Mouse (Mus musculus): ENCODE results near the gene Rybp. TPM values are rescaled to one million over a fixed set of nuclear protein-coding genes. Genes with fewer than 3 reads are reported as not detected.

The Rybp gene
- total RNA-seq, 2 experiments from 2014 or later, result 26.1 to 31.3 TPM

- no peak for DNase-seq (ENCODE audit: low spot score in 2 of 2)
These were observed 94.5 kb downstream of the Rybp start for GRCm38 (mm10) chr6:100192691-100193229.

DNA sequence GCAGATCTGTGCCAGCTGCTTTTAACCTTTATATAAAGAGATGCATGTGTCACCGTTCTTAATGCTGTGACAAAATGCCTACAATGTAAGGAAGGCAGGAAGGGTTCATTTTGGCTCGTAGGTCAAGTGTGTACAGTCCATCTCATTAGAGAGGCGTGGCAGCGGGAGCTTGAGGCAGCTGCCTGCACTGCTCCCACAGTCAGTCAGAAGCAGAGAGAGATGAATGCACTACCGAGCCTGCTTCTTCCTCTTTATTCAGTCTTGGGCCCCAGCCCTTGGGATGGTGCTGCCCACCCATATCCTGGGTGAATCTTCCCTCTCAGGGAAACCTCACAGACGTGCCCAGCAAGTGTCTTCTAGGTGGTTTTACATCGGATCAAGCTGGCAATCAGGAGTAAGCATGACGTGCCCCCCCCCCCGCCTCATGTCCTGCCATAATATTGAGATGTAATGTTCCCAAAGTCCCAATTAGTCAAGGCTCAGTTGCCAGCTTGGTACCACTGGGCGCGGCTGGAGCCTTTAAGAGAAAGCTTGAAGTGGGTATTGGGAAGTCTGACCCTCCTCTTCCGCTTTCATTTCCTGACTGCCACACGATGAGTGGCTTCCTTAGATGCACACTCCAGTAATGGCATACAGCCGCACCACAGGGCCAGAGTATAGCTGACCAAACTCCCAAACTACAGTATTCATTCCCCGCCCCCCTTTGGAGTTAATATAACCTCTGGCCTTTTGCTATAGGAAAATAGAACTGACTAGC, 96.3 kb downstream of the Rybp start:
- no peak for DNase-seq (ENCODE audit: low spot score in 2 of 2)

DNA sequence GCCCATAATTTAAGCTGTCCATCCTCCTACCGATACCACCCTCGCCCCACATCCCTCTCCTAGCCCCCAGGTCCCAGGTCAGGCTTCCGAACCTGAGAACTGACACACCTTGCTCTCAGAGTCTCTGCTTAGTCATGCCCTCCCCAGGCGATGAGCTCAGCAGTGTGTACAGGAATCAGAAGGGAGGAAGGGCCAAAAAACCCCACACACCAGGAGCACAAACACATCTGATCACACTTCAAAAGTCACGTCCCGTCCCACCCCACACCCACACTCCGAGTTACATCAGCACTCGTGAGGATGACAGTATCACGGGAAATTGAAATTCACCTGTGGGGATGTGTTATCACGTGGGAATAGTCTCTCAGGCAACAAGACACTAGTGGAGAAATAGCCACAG, 97.0 kb downstream of the Rybp start:
- no peak for DNase-seq (ENCODE audit: low spot score in 2 of 2)

- no peak for DNase-seq (ENCODE audit: low spot score in 2 of 2)
These were observed 98.2 kb downstream of the Rybp start for GRCm38 (mm10) chr6:100188883-100189743.

DNA sequence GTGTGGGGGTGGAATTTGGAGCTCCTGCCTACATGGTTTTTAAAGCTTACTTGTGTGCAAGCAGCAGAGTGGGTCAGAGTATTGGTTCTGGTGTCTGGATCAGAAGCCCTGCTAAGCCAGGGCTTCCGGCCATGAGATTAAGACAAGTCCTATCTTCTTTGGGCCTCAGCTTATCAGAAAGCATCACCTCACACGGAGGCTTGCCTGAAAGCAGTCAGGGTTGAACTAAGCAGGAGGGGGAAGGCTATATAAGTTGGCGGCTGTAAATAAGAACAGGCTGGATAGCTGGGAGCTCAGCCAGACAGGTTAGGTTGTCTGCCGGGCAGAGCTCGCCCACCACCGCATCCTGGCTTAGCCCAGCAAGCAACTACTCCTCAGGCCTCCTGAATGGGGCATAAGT, 99.5 kb downstream of the Rybp start:
- DNase-seq (ENCODE audit: low spot score in 2 of 2), result no peak

GRCm38 (mm10) chr6:100186789-100187188, 100.5 kb downstream of the Rybp start:
- DNase-seq (ENCODE audit: low spot score in 2 of 2), result no peak

DNA sequence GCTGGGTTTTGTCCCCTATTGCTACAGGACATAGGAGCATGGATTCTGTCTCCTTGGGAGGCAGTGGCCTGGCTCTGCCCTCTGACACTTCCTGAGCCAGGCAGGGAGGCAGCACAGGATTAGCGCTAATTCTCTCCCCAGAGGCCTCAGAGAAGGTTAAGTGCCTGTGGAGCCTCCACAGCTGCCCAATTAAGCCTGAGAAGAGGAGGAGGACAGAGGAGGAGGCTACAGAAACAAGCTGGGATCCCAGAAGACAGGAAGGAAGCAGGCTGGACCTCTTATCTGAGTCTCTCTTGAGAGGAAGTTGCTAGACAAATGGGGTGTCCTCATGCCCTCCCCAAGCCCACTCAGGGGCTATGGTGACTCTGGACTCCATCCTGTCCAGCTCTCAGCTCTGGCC, 101.8 kb downstream of the Rybp start:
- DNase-seq (ENCODE audit: low spot score in 2 of 2), result no peak

DNA sequence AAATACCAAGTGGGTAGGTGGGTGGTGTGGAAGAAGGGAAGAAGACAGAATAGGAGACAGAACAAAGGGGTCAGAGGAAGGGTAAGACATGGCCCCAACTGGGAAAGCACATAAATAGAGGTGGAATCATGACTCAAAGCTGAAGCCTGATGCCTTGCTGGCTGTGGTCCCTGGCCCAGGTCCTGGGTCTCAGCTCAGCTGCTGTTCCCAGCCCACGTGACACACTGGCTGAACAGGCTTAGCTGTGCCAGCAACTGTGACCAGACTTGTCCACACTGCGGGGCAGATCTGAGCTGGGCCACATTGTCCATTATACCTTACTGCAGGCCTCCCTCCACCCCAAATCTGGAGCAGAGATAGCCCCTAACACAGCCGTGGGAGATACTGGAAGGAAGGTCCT, 103.9 kb downstream of the Rybp start:
- DNase-seq (ENCODE audit: low spot score in 2 of 2), result no peak

- no peak for DNase-seq (ENCODE audit: low spot score in 2 of 2)
These were observed 106.4 kb downstream of the Rybp start for GRCm38 (mm10) chr6:100180883-100181262.

DNA sequence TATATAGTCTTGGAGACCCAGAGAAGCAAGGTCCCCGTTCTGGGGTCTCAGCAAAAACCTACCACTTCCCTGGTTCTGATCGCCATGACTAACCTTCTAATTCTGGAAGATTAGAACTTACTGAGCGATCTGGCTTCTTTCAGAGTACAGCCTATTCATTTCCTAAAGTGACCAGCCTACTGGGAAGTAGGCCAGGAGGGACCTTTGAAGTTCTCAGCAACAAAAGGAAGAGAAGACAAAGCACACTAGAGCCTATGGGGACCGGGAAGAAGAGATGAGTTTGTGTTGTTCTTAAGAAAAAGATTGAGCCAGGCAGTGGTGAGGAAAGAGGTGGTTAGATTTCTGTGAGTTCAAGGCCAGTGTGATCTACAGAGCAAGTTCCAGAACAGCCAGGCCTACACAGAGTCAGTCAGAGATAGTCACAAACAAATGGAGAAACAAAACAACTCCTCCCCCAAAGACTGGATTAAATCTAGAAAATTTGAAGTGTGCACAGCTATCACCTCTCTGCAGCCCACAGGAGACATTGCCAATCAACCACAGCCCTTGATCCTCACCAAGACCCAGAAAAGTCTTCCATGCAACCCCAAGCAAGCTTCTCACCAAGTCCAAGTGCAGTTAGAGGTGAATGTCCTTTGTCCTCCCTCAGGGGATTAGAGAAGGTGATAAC, 106.9 kb downstream of the Rybp start:
- no peak for DNase-seq (ENCODE audit: low spot score in 2 of 2)

- DNase-seq (ENCODE audit: low spot score in 2 of 2), result no peak
These were observed 108.5 kb downstream of the Rybp start for GRCm38 (mm10) chr6:100178830-100179229.

Data from adrenal gland, adult 18-20 months (tissue).